Mouse (Mus musculus): Measurements from ENCODE around the gene Ctnna2.

DNA sequence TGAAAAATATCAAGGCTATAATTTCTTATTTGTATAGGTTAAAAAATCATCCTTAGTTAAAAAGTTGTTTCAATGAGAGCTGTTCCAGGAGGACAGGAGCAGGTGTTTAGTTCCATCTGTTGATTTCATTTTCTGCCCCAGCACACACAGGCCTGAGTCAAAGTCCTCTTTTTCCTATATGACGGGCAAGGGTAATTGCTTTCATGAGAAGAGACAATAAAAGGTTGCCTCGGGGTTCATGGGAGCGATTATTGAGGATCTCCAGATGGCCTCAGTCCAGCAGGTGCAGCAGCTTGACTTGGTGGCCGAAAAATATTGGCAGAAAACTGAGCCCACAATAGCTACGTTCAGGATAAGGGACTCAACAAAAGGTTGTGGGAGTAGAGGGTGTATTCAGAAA, 859.0 kb downstream of the Ctnna2 start:
- TF ChIP-seq MAFK (IDR thresholded peaks at IDR 0.05; ENCODE audit: insufficient read depth, low read depth, low read length) (no peak), CHD2 (IDR thresholded peaks at IDR 0.05; ENCODE audit: low read depth, low read length) (no peak), HCFC1 (IDR thresholded peaks at IDR 0.05; ENCODE audit: borderline replicate concordance, insufficient read depth, low read length) (no peak), ZC3H11A (IDR thresholded peaks at IDR 0.05; ENCODE audit: borderline replicate concordance, low read depth, low read length) (no peak)

Measured in ES-E14 (cell line).